Mouse (Mus musculus): ENCODE results near the gene Brwd1. TPM values are rescaled to one million over a fixed set of nuclear protein-coding genes. Genes with fewer than 3 reads are reported as not detected.
"Not testable (repeated sequence)": the region's sequence is repeated elsewhere in the genome, so short reads cannot be mapped to it uniquely, and the experiment has no call there.

Gene Brwd1
- total RNA-seq, 2 experiments from 2014 or later: 101 to 152 TPM

DNA sequence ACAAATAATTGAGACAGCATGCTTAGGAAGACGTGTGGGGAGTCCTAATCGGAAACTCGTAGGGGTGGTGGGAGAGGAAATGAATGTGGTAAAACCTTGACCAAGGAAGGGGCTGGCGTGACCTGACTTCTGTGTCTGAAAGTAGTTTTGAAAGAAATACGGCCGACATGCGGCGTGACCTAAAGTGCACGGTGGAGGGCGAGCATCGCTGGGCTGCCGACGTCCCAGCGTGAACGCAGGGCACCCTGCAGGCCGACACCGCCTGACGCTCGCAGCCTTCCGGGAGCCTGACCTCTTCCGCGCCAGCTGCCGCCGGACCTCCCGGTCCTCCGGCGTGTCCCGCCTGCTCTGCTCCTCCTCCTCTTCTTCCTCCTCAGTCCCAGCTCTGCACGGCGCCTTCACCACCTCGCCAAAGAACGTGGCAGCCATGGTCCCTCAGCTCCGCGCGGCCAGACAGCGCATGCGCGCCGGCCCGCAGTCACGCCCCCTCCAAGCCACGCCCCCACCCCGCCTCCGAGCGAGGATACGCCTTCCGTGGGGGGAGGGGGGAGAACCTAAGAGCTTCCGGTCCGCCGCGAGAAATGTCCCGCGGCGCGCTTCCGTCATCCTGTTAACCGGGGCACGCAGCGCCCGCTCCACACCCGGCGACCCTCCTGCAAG, 91.7 kb downstream of the Brwd1 start, which contains the start of gene Psmg1:
Gene Psmg1 (minus strand): TSS at position 499 of the 660 bp plus-strand sequence.
- peak; percentile 99 for DNase-seq (ENCODE audit: low spot score in 2 of 2)

DNA sequence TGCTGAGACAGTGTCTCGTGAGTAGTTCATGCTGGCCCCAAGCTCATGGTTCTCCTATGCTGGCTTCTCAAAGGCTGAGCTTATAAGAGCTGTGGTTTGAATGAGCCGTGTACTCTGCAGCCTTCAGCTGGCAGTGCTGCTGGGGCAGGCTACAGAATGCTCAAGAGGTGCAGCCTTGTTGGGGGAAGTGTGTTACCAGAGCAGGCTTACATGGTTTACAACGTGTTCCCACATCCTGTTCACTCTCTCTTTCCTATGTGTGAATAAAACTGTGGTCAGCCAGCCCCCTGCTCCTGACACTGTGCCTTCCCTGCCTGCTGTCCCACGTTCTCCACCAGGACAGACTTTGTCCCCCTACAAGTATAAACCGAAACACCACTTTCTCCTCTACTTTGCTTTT, 97.4 kb downstream of the Brwd1 start:
- no peak for DNase-seq (ENCODE audit: low spot score in 2 of 2)

DNA sequence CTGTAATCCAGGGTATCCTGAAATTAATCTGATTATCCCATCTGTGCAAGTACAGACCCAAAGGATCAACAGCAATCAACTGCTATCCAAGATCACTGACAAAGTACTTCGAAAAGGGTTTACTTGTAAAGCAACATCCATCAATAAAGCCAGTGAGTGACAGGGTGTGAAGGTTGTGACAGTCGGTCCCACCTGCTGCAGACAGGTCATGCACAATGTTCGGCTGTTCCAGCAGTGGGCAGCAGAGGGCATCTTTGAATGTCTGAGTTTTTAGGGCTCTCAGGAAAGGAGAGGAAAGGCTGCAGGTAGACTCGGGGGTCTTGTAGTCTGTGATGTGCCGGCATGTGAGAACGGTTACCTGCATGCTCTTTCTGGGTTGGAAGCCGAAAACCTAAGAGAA, 98.7 kb downstream of the Brwd1 start:
- DNase-seq (ENCODE audit: low spot score in 2 of 2): no peak

DNA sequence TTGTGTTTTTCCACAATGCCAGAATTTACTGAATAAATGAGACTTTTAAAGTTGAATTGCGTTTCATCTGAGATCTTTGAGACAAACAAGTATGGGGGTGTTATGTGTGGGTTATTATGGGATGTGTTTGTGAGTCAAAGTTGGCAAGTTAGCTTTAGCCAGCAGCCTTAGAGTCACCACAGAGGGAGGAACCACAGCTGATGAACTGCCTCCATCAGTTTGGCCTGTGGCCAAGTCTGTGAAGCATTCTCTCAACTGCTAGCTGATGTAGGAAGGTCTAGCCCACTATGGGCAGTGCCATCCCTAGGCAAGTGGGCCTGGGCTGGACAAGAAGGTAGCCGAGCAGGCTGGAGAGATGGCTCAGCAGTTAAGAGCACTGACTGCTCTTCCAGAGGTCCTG, 111.5 kb downstream of the Brwd1 start:
- DNase-seq (ENCODE audit: low spot score in 2 of 2): no peak

DNA sequence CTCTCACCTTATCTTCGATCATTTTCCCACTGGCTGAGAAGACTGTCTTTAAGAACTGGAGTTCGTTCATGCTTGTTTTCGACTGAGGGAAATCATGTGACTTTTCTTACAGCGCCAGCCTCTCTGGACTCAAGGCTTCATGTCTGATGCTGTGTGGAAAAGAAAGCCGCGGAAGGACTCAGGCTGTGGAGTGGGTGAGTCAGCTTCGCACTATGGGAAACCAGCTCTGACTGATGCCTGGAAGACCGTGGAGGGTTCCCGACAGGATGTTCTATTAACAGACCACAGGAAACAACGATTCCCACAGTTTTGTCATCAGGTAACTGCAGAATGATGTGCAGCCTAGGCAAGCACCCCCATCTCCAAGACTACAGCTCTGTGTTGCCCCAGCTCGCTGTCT, 114.9 kb downstream of the Brwd1 start:
- no peak for DNase-seq (ENCODE audit: low spot score in 2 of 2)

DNA sequence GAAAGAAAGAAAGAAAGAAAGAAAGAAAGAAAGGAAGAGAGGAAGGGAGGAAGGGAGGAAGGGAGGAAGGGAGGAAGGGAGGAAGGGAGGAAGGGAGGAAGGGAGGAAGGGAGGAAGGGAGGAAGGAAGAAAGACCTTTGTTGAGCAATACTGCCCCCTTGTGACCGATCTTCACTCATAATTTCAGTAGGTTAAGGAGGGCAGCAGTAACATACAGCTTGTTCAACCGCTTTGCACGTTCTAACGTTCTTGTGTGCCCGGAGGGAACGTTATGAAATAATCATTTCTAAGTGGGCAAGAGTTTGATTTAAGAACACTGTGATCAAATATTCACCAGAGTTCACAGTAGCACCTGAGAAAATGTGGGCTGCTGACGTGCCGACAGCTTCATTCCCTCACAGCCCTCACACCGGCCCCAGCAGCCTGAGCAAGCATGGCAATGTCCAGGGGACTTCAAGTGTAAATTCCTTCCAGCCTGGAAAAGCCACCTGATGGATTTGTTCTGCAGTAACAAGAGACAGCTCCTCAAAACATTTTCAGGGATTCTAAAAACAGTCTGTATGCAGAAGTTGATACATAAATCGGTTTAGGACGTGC, 117.8 kb downstream of the Brwd1 start:
- peak; percentile 23 to 42 for DNase-seq (ENCODE audit: low spot score in 2 of 2)

DNA sequence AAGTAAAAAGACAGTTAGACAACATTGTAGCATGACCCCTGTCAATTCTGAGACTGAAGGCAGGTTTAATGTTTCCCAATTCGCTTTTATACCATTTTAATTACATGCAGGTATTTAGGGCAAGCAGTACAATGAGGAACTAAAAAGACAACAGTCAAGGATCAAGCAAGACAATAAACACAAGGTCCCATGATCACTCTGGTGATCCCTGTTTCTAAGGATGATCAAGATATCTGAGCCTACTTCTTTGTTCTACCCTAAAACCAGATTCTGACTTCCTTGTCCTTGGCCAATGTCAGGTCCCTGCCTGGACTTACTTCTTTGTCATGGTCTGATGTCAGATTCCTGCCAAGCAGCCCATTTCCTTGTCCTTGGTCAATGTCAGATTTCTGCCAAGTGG, 120.8 kb downstream of the Brwd1 start:
- not testable (repeated sequence) for DNase-seq (ENCODE audit: low spot score in 2 of 2)

DNA sequence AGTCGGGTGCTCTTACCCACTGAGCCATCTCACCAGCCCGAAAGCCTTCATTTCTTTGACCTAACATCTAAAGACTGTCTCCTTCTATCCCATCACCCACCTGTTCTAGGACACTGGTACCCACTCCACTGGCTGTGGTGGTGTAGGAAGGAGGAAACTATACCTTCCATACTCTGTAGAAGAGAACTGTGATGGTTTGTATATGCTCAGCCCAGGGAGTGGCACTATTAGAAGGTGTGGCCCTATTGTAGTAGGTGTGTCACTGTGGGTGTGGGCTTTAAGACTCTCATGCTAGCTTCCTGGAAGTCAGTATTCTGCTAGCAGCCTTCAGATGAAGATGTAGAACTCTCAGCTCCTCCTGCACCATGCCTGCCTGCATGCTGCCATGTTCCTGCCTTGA, 121.6 kb downstream of the Brwd1 start:
- DNase-seq (ENCODE audit: low spot score in 2 of 2): not testable (repeated sequence)

DNA sequence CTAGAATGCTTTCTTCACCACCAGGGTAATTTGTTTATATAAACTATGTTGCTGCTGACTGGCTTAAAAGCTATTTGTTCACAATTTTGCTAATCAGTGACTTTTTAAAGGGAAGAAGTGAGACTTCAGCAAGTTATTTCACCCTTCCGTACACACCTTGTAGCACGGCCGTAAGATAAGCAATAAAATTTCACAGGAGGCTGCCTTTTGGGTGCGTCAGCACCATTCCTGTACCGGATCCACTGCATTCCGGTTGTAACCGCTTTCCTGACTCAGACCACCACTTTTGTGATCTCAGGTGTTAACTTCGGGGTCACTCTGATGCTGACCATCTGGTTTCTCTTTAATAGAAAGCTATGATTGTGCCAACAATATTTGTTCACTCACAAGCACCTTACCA, 124.2 kb downstream of the Brwd1 start:
- DNase-seq (ENCODE audit: low spot score in 2 of 2): no peak

DNA sequence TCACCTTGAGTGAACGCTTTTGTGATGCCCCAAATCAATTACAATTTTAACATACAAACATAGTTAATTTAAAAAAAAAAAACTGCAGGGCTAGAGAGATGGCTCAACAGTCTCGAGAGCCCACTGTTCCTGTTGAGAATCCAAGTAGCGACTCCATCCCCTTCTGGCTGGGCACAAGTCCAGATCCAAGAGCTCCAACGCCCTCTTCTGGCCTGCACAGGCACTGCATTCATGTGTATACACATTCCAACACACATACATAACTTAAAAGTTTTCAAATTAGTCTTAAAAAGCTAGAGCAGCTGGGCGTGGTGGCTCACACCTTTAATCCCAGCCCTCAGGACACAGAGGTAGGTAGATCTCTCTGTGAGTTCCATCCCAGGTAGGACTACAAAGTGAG, 125.7 kb downstream of the Brwd1 start:
- no peak for DNase-seq (ENCODE audit: low spot score in 2 of 2)

DNA sequence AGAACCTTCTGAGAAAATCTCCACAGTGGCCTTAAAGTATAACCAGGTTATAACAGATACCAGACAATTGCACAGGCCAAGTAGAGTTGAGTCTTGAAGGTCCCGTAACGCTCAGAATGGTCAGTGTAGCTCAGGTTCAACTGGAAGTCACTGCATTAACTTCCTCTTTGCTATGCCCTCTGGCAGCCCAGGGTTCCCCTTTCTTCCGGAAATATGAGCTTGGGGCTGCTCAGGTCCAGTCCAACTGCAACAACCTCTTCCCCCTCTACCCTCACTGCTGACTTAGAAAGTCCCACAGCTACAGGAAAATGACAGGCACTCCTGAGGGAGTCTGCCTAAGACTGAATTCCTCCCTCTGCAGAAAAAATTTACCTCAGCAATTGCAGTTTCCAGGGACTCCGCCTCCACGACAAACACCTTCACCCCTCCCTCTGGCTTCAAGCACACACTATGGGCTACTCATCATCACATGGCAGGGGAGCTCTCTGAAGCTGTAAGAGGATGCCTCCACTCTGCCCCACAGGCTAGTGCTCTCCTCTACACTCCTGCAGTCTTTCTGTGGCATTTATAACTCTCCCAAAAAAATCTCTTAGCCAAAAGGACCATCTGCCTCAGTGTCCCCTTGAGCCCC, 126.5 kb downstream of the Brwd1 start:
- DNase-seq (ENCODE audit: low spot score in 2 of 2): no peak

DNA sequence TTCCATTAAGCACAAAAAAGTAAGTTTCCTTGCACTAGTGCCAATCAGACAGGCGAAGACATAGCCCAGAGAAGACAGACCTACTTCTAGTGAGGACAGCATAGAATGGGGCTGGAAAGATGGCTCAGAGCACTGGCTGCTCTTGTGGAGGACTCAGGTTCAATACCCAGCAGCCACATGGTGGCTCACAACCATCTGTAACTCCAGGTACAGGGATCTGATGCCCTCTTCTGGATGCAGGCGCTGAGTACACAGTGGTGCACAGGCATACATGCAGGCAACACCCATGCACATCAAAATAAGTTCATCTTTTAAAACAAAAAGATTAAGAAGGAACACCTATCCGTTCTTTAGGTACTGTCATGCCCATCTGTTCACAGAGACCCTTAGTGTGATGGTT, 128.0 kb downstream of the Brwd1 start:
- DNase-seq (ENCODE audit: low spot score in 2 of 2): no peak

DNA sequence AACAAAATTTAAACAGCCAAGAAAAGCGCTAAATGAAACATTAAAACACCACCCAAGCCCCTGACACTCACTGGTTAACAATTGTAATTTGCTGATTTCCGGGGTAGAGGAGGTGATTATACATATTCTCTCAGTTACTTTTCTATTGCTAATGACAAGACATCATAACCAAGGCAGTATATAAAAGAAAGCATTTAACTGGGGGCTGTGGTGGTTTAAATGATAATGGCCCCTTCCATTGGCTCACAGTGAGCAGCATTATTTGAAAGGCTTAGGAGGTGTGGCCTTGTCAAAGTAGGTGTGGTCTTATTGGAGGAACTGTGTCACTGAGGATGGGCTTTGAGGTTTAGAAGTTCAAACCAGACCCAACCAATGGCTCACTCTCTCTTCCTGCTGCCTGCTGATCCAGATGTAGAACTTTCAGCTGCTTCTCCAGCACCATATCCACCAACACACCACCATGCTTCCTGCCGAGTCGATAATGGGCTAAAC, 129.1 kb downstream of the Brwd1 start:
- no peak for DNase-seq (ENCODE audit: low spot score in 2 of 2)

DNA sequence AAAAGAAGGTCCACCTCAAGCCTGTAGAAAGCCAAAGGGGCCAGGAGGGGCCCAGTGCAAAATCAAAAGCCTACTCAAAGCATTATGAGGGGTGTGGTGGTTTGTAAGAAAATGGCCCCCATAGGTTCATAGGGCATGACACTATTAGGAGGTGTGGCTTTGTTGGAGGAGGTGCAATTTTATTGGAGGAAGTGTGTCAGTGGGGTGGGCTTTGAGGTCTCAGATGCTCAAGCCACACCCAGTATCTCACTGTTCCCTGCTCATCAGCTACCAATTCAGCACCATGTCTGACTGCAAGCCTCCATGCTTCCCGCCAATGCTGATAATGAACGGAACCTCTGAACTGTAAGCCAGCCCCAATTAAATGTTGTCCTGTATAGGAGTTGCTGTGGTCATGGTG, 130.9 kb downstream of the Brwd1 start:
- DNase-seq (ENCODE audit: low spot score in 2 of 2): no peak

DNA sequence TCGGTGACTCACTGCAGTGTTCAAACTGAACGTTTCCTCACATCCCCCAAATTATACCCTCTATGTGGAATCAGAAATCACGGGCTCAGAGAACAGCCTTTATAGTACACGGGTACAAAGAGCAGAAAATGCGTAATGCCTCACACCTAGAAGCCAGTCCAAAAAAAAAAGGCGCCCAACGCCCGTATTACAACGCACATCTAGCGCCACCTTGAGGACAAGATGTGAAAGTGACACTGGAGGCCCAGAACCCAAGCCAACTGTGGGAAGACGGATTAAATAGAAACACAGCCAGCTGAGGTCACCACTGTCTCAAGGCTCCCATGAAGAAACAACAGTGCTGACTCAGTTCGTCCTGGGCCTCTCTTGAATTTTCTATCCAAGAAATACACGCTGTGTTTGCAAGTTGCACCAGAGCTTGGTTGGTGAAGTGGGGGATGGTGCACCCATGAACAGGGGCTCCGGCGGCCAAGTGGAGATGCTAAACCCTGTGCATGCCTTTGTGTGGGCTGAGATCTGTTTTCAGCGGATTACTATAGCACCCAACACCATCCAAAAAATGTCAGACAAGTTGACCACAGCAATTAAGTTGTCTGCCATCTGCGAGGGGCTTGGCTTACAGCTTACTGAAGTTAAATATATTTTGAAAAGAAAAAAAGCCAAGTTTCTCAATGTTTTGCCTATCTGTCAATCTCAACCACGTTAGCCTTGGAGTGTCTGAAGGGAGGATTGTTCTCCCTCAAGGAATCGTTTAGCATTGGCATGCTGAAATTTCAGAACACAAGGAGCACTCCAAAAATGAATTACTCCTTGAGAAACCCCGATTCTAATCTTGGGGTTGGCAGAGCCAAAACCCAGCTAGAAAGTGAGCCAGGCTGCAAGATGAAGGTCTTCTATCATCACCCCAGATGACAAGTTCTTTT, 136.7 kb downstream of the Brwd1 start:
- DNase-seq (ENCODE audit: low spot score in 2 of 2): peak; percentile 75 to 81

DNA sequence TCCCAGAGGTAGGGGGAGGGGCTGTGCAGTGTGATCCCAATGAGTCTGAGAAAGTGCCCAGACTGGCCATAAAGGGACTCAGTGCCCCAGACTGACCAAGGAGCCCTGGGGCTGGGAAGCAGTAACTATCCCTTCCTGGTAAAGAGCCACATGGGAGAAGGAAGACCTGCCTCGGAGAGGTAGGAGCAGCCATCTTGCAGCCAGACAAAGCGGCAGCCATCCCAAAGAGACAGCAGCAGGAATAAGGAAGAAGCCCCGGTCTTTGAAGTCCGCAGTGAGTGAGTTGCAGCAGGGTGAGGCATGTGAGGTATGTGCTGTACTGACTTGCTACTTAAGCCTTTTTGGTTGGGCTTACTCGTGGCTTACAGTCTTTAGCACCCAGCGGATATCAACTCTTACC, 139.1 kb downstream of the Brwd1 start:
- DNase-seq (ENCODE audit: low spot score in 2 of 2): no peak

Small RNA genes within 50 kb of the gene (microRNA-seq; reads per million reads assigned to microRNA genes)
- 0 reads per million in 2 experiments for gene Gm27833

Other genes with a start within 250 kb of the Brwd1 start
- gene Psmg1, start 91.6 kb downstream of the Brwd1 start, total RNA-seq (2021): 10 to 100 TPM; 20.1 to 23.3 TPM
- gene Hmgn1, start 45.2 kb upstream of the Brwd1 start, total RNA-seq (2021): 100 to 1,000 TPM in 1 of 2 experiments, 10 to 100 TPM in 1; 82.0 to 110 TPM
- gene Wrb, start 62.9 kb upstream of the Brwd1 start, total RNA-seq (2021): 10 to 100 TPM; 76.9 to 89.3 TPM
- gene Lca5l, start 109.7 kb upstream of the Brwd1 start, total RNA-seq (2021): 1 to 10 TPM; 1.6 TPM
- 1 to 10 TPM; 2.6 to 3.1 TPM for gene Sh3bgr, start 117.9 kb upstream of the Brwd1 start, total RNA-seq (2021)
- 10 to 100 TPM; 16.7 to 17.2 TPM for gene B3galt5, start 153.3 kb upstream of the Brwd1 start, total RNA-seq (2021)